In the genomic region with DNA sequence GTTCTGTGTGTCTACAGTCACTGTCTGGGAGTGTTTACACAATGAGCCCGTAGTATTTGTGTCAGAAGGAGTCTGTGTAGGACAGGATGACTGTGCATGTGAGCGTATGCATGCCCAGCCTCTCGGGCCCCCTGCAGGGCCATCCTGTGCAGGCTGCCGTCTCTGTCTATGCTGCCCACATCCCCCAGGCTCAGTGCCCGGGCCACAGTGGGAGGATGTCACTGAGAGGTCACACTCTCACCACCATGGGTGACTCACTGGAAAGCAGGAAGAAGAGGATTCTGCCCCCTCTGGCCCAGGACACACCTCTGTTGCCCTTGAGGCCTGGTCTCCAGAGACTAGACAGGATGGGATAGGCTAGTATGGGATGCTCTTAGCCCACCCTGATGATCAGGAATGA, we compare ENCODE assay signal across 8 mouse cellular contexts. TPM values are rescaled to one million over a fixed set of nuclear protein-coding genes. Genes with fewer than 3 reads are reported as not detected.
DNase-seq lines count a peak whose midpoint lies in the region; ATAC-seq and TF ChIP-seq lines count a peak whose summit lies in the region.

No protein-coding gene starts in this region.

- no peaks in the 10 kb centered on the region for H3K9me3 ChIP-seq in hindbrain, embryonic 15.5 days

- peaks cover 30% of the 10 kb centered on the region for H3K27me3 ChIP-seq in hindbrain, embryonic 15.5 days
- H3K27me3 ChIP-seq in myocyte (ENCODE audit: control insufficient read depth, insufficient read depth, insufficient read length) = no peaks in the 10 kb centered on the region

- peak; percentile 61 for DNase-seq in left cerebral cortex, postnatal 4 days
- DNase-seq in left cerebral cortex, postnatal 14 days (ENCODE audit: low spot score in 2 of 2) = no peak
- DNase-seq in right cerebral cortex, postnatal 4 days = no peak
- no peak for DNase-seq in gastrocnemius, adult 8-10 months (ENCODE audit: low spot score in 2 of 2)
- no peak for DNase-seq in embryo, embryonic 11 days

- peaks cover 7% of the 10 kb centered on the region for H3K4me1 ChIP-seq in brown adipose tissue, adult 24 weeks (ENCODE audit: control insufficient read depth, insufficient read depth, insufficient read length, low read length)
- peaks cover 47% of the 10 kb centered on the region for H3K4me1 ChIP-seq in hindbrain, embryonic 15.5 days (replicated peaks)

- H3K36me3 ChIP-seq in hindbrain, embryonic 15.5 days = no peaks in the 10 kb centered on the region
- H3K36me3 ChIP-seq in myocyte (ENCODE audit: control insufficient read depth, insufficient read depth) = no peaks in the 10 kb centered on the region

- H3K9ac ChIP-seq in hindbrain, embryonic 15.5 days = 0 out of 2 replicates have a peak overlapping the region, but pooled peaks have one; percentile 4

- ATAC-seq in hindbrain, embryonic 15.5 days (ENCODE audit: low FRiP score, low read depth) = no peak

- no peak overlapping the region for H3K27ac ChIP-seq in brown adipose tissue, adult 24 weeks (replicated peaks; ENCODE audit: low read depth, low read length)
- H3K27ac ChIP-seq in hindbrain, embryonic 15.5 days (replicated peaks) = no peak overlapping the region

- H3ac ChIP-seq in myocyte (ENCODE audit: control insufficient read depth, insufficient read length) = peak overlapping the region; percentile 50

- H3K4me3 ChIP-seq in brown adipose tissue, adult 24 weeks (ENCODE audit: insufficient read depth, low read depth, low read length) = peak overlapping the region; percentile 67
- H3K4me3 ChIP-seq in hindbrain, embryonic 15.5 days = no peak overlapping the region
- peak overlapping the region; percentile 76 for H3K4me3 ChIP-seq in myocyte

- TF ChIP-seq POLR2A in myocyte (IDR thresholded peaks at IDR 0.05; ENCODE audit: insufficient read length, low read depth) = peak; percentile 25

- peak overlapping the region; percentile 76 for H3K4me2 ChIP-seq in hindbrain, embryonic 15.5 days
- peak overlapping the region; percentile 91 for H3K4me2 ChIP-seq in myocyte (ENCODE audit: low read depth)

- WGBS in hindbrain, embryonic 15.5 days = 56% methylated on average over 5 of the region's 5 CpGs

- H3K79me2 ChIP-seq in myocyte (ENCODE audit: control insufficient read depth, insufficient read depth) = peaks cover 19% of the 10 kb centered on the region

- intact Hi-C loops in left cerebral cortex, postnatal 4 days (cut with DNase I) = no loop called here
- intact Hi-C loops in left cerebral cortex, postnatal 14 days (cut with DNase I) = no loop called here

TF ChIP-seq in myocyte, 11 proteins besides CTCF, POLR2A, EP300 and RAD21:
- TF ChIP-seq SRF (IDR thresholded peaks at IDR 0.05; ENCODE audit: control insufficient read depth, insufficient read length, low read depth) (no peak), MYOD1 (IDR thresholded peaks at IDR 0.05; ENCODE audit: control insufficient read depth in 1 of 3, insufficient read length in 2 of 3, low read depth in 2 of 3) (peak in 1 of 3 experiments; percentile 49), TCF12 (IDR thresholded peaks at IDR 0.05; ENCODE audit: insufficient read depth, poor library complexity, severe bottlenecking) (no peak), MYOG (IDR thresholded peaks at IDR 0.05; ENCODE audit: control insufficient read depth in 1 of 3, insufficient read depth in 1 of 3, insufficient read length in 2 of 3, low read depth in 2 of 3) (peak in 1 of 3 experiments; percentile 21), CEBPB (IDR thresholded peaks at IDR 0.05; ENCODE audit: insufficient read depth, poor library complexity, severe bottlenecking) (no peak), REST (IDR thresholded peaks at IDR 0.05; ENCODE audit: insufficient read depth, insufficient read length) (no peak), MAX (IDR thresholded peaks at IDR 0.05; ENCODE audit: low read depth) (no peak), USF1 (IDR thresholded peaks at IDR 0.05; ENCODE audit: low read depth) (no peak)

RNA-seq across cellular contexts. Expression of a gene that starts 2.9 kb away (rescaled TPM):
- total RNA-seq in left cerebral cortex, postnatal 4 days (2021) = 10 to 100 TPM; 23.8 to 23.9 TPM
- total RNA-seq in left cerebral cortex, postnatal 14 days (2021) = 10 to 100 TPM; 26.6 to 29.0 TPM
- 59.4 and 101 TPM in 2 replicates for polyA plus RNA-seq in brown adipose tissue, adult 24 weeks (2012; ENCODE audit: insufficient read depth, insufficient read length, missing spikeins)
- polyA plus RNA-seq in hindbrain, embryonic 15.5 days (2015; fragmentation: Nextera tagmentation; extraction: Ambion mirVana) = 15.2 and 17.2 TPM in 2 replicates
- 100 TPM for polyA plus RNA-seq in myocyte (2012; fragmentation: generic; extraction: Trizol)
- total RNA-seq in gastrocnemius, adult 8-10 months (2022) = 10 to 100 TPM; 32.6 to 42.8 (median 39.2) TPM

RNA-seq across cellular contexts. Expression of a gene that starts 14.1 kb away (rescaled TPM):
- 10 to 100 TPM; 72.4 to 72.5 TPM for total RNA-seq in left cerebral cortex, postnatal 4 days (2021)
- total RNA-seq in left cerebral cortex, postnatal 14 days (2021) = 10 to 100 TPM; 38.7 to 39.2 TPM
- polyA plus RNA-seq in brown adipose tissue, adult 24 weeks (2012; ENCODE audit: insufficient read depth, insufficient read length, missing spikeins) = 55.7 and 58.4 TPM in 2 replicates
- polyA plus RNA-seq in hindbrain, embryonic 15.5 days (2015; fragmentation: Nextera tagmentation; extraction: Ambion mirVana) = 139 and 149 TPM in 2 replicates
- polyA plus RNA-seq in myocyte (2012; fragmentation: generic; extraction: Trizol) = 77.4 TPM
- total RNA-seq in gastrocnemius, adult 8-10 months (2022) = 10 to 100 TPM; 17.0 to 18.5 (median 18.2) TPM

RNA-seq across cellular contexts. Expression of a gene that starts 17.5 kb away (rescaled TPM):
- 10 to 100 TPM; 41.9 to 48.6 TPM for total RNA-seq in left cerebral cortex, postnatal 4 days (2021)
- 10 to 100 TPM; 36.6 to 37.7 TPM for total RNA-seq in left cerebral cortex, postnatal 14 days (2021)
- 45.3 and 47.1 TPM in 2 replicates for polyA plus RNA-seq in brown adipose tissue, adult 24 weeks (2012; ENCODE audit: insufficient read depth, insufficient read length, missing spikeins)
- 15.5 and 19.7 TPM in 2 replicates for polyA plus RNA-seq in hindbrain, embryonic 15.5 days (2015; fragmentation: Nextera tagmentation; extraction: Ambion mirVana)
- polyA plus RNA-seq in myocyte (2012; fragmentation: generic; extraction: Trizol) = 97.4 TPM
- total RNA-seq in gastrocnemius, adult 8-10 months (2022) = 100 to 1,000 TPM; 195 to 259 (median 242) TPM

RNA-seq across cellular contexts. Expression of a gene that starts 27.6 kb away (rescaled TPM):
- total RNA-seq in left cerebral cortex, postnatal 4 days (2021) = 10 to 100 TPM; 81.7 to 81.8 TPM
- total RNA-seq in left cerebral cortex, postnatal 14 days (2021) = 10 to 100 TPM; 77.7 to 79.5 TPM
- 49.2 and 54.3 TPM in 2 replicates for polyA plus RNA-seq in brown adipose tissue, adult 24 weeks (2012; ENCODE audit: insufficient read depth, insufficient read length, missing spikeins)
- polyA plus RNA-seq in hindbrain, embryonic 15.5 days (2015; fragmentation: Nextera tagmentation; extraction: Ambion mirVana) = 79.7 and 92.6 TPM in 2 replicates
- polyA plus RNA-seq in myocyte (2012; fragmentation: generic; extraction: Trizol) = 73.5 TPM
- 10 to 100 TPM; 71.4 to 91.0 (median 82.6) TPM for total RNA-seq in gastrocnemius, adult 8-10 months (2022)

RNA-seq across cellular contexts. Expression of a gene that starts 39.4 kb away (rescaled TPM):
- not detected for total RNA-seq in left cerebral cortex, postnatal 4 days (2021)
- not detected for total RNA-seq in left cerebral cortex, postnatal 14 days (2021)
- not detected in 2 replicates for polyA plus RNA-seq in brown adipose tissue, adult 24 weeks (2012; ENCODE audit: insufficient read depth, insufficient read length, missing spikeins)
- 0.14 and 0.30 TPM in 2 replicates for polyA plus RNA-seq in hindbrain, embryonic 15.5 days (2015; fragmentation: Nextera tagmentation; extraction: Ambion mirVana)
- 0.12 TPM for polyA plus RNA-seq in myocyte (2012; fragmentation: generic; extraction: Trizol)
- total RNA-seq in gastrocnemius, adult 8-10 months (2022) = not detected
